Mouse (Mus musculus): ENCODE data around the gene St6galnac5.

DNA sequence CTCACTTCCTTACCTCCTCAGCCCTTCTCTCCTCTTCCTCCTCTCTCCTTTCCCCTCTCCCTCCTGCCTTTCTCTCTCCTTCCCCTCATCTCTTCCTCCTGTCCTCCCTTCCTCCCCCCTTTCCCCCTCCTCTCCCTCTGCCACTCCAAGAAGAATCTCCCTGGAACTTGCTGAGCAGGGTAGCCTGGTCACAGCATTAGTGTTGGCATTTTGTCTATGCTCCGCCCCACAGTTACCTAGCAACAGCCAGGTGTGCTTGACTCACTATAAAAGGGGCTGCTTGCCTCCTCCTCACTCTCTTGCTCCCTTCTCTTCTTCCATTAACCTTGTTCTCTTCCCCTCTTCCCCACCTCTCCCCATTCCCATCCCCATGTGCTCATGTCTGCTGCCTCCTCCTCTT is 120.1 kb downstream of the St6galnac5 start:
- TF ChIP-seq POLR2A (IDR thresholded peaks at IDR 0.05; ENCODE audit: borderline replicate concordance, control insufficient read depth, low read depth, low read length) (no peak), CTCF (IDR thresholded peaks at IDR 0.05; ENCODE audit: control insufficient read depth, insufficient read depth, low read length) (no peak)
